Mouse (Mus musculus) hindbrain, embryonic 13.5 days (tissue): ENCODE measurements around the gene AC124502.3. TPM values are rescaled to one million over a fixed set of nuclear protein-coding genes. Genes with fewer than 3 reads are reported as not detected.

Experiments
- ATAC-seq: fragments of 200-750 bp; cut with Nextera tagmentation; 2 replicates; pipeline ENCODE4 v1.8.0; 2017; ENCODE audit warnings: moderate TSS enrichment; ENCODE audit not compliant: low FRiP score
- H3K27ac ChIP-seq: fragments of 300-500 bp; sonication (generic); 2 replicates; pipeline ENCODE4 v1.5.1; 2015; ENCODE audit warnings: inconsistent platforms, mild to moderate bottlenecking, moderate library complexity
- H3K27me3 ChIP-seq: fragments of 300-500 bp; sonication (generic); 2 replicates; pipeline ENCODE4 v1.6.1; 2015; ENCODE audit warnings: mild to moderate bottlenecking, inconsistent platforms
- H3K36me3 ChIP-seq: fragments of 300-500 bp; sonication (generic); 2 replicates; pipeline ENCODE4 v1.6.1; 2015; ENCODE audit warnings: mild to moderate bottlenecking, inconsistent platforms
- H3K4me1 ChIP-seq: fragments of 300-500 bp; sonication (generic); replicated peaks from 2 replicates; pipeline ENCODE4 v1.6.1; 2015; ENCODE audit warnings: inconsistent platforms
- H3K4me2 ChIP-seq: fragments of 300-500 bp; sonication (generic); 2 replicates; pipeline ENCODE4 v1.6.1; 2015; ENCODE audit warnings: inconsistent platforms, mild to moderate bottlenecking, moderate library complexity
- H3K4me3 ChIP-seq: fragments of 300-500 bp; sonication (generic); 2 replicates; pipeline ENCODE4 v1.5.1; 2015; ENCODE audit warnings: mild to moderate bottlenecking, inconsistent platforms
- H3K9ac ChIP-seq: fragments of 300-500 bp; sonication (generic); 2 replicates; pipeline ENCODE4 v1.6.1; 2015; ENCODE audit warnings: mild to moderate bottlenecking, inconsistent platforms
- H3K9me3 ChIP-seq: fragments of 300-500 bp; sonication (generic); 2 replicates; pipeline ENCODE4 v1.6.1; 2016; ENCODE audit warnings: inconsistent platforms
- WGBS: fragments of 180-500 bp; shearing (Covaris S2); methylation state at CpG from one replicate; pipeline ENCODE4 v1.1.7; 2015; 5-methylcytosine and 5-hydroxymethylcytosine counted together
- polyA plus RNA-seq: library from polyadenylated mRNA; unstranded; fragments of >200 nt; fragmentation: Nextera tagmentation; extraction: Ambion mirVana; gene quantifications from 2 replicates; pipeline ENCODE4 v1.2.1, GENCODE M21; 2015

The AC124502.3 gene
- polyA plus RNA-seq, 1 experiment from 2014 or later: 3.9 TPM

DNA sequence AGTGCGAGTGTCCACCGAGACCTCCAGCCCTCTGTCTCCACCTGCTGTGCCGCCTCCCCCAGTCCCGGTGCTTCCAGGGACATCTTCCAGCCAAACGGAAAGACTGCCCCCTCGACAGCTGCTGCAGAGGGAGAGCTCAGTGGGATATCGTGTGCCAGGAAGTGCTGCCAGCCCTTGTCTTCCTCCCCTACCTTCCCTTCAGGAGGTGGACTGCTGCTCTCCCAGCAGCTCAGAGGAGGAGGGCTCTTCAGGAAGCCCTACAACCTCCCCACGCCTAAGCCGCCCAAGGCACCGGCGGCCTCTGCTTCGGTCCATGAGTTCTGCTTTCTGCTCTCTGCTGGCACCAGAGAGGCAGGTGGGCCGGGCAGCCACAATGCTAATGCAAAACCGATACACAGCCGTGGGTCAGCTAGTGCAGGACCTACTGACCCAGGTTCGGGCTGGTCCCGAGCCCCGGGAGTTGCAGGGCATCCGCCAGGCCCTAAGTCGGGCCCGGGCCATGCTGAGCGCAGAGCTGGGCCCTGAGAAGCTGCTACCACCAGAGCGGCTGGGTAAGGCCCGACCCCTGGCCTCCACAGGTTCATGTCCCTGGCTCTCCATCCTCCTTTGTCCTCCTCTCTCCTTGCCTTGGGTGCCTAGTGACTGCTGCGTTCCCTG is 13.6 kb downstream of the AC124502.3 start:
- Histone ChIP-seq H3K9me3 (no peaks in the 10 kb centered on the region), H3K9ac (no peak overlapping the region), H3K36me3 (peaks cover 27% of the 10 kb centered on the region), H3K4me1 (peaks cover 23% of the 10 kb centered on the region), H3K27ac (no peak overlapping the region), H3K4me2 (no peak overlapping the region), H3K4me3 (no peak overlapping the region), H3K27me3 (peaks cover 64% of the 10 kb centered on the region)
- WGBS: 25% methylated on average over 25 of the region's 25 CpGs
- no peak for ATAC-seq

DNA sequence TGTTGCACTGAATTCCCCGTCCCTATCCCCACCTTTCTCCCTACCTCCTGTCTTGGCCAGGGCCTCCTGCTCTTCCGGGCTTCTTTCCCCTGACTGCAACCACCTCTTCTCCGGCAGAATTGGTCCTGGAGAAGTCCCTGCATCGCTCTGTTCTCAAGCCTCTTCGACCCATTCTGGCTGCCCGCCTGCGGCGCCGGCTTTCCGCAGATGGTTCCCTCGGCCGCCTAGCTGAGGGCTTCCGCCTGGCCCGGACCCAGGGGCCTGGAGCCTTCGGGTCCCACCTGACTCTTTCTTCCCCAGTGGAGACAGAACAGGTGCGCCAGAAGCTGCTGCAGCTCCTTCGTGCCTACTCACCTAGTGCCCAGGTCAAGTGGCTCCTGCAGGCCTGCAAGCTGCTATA is 14.2 kb downstream of the AC124502.3 start:
- peaks cover 64% of the 10 kb centered on the region for H3K27me3 ChIP-seq

DNA sequence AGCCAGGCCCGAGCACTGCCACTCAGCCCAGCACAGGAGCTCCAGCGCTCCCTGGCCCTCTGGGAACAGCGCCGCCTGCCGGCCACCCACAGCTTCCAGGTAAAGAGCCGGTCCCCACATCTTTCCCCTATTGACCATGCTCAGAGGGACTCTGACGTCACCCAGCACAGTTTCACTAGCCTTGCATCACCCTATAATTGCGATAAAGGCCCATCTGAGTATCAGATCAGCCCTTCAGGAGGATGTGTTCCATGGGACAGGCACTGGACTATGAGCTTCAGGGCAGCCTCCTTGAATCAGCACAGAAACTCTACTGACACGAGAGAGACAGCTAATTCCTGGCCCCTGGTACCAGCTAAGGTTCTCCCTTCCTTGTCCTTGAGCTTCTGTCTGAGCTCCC is 15.2 kb downstream of the AC124502.3 start:
- no peak overlapping the region for H3K27ac ChIP-seq
- no peak overlapping the region for H3K9ac ChIP-seq
- peaks cover 67% of the 10 kb centered on the region for H3K27me3 ChIP-seq
- ATAC-seq: no peak
- H3K9me3 ChIP-seq: no peaks in the 10 kb centered on the region
- H3K36me3 ChIP-seq: peaks cover 12% of the 10 kb centered on the region
- H3K4me3 ChIP-seq: no peak overlapping the region
- H3K4me1 ChIP-seq: peaks cover 27% of the 10 kb centered on the region
- 17% methylated on average over 9 of the region's 9 CpGs for WGBS
- H3K4me2 ChIP-seq: no peak overlapping the region

More for the DNA sequence above, 14.2 kb downstream of the AC124502.3 start:
- no peak for ATAC-seq
- H3K4me3 ChIP-seq: no peak overlapping the region
- H3K9me3 ChIP-seq: no peaks in the 10 kb centered on the region
- 53% methylated on average over 17 of the region's 17 CpGs for WGBS
- H3K9ac ChIP-seq: no peak overlapping the region
- H3K36me3 ChIP-seq: peaks cover 22% of the 10 kb centered on the region
- H3K4me2 ChIP-seq: no peak overlapping the region
- peaks cover 23% of the 10 kb centered on the region for H3K4me1 ChIP-seq
- no peak overlapping the region for H3K27ac ChIP-seq

DNA sequence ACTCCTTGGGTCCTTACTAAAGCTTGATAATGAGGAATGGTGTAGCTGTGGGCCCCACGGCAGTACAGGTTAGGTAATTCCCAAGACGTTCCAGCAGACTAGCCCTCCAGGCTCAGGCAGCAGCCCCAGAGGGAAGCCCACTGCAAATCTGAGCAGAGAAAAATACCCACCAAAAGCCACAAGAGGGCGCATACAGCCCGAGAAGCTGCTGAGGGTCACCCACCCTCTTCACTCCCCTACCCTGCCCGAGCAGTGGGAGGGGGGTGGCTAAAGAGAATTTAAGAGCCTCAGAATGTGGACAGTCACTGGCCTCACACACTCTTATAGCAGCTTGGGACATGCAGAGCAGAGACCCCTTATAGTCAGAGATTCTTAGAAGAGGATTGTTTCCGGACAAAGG is 17.6 kb downstream of the AC124502.3 start:
- no peaks in the 10 kb centered on the region for H3K36me3 ChIP-seq
- H3K9me3 ChIP-seq: no peaks in the 10 kb centered on the region
- WGBS: 11% methylated on average over 6 of the region's 6 CpGs
- H3K27ac ChIP-seq: no peak overlapping the region
- H3K27me3 ChIP-seq: peaks cover 50% of the 10 kb centered on the region
- peak; percentile 38; the same call in 1 of the 2 replicates for ATAC-seq
- no peak overlapping the region for H3K4me3 ChIP-seq
- peaks cover 28% of the 10 kb centered on the region for H3K4me1 ChIP-seq
- H3K4me2 ChIP-seq: no peak overlapping the region
- 0 out of 2 replicates have a peak overlapping the region, but pooled peaks have one; percentile 5 for H3K9ac ChIP-seq

DNA sequence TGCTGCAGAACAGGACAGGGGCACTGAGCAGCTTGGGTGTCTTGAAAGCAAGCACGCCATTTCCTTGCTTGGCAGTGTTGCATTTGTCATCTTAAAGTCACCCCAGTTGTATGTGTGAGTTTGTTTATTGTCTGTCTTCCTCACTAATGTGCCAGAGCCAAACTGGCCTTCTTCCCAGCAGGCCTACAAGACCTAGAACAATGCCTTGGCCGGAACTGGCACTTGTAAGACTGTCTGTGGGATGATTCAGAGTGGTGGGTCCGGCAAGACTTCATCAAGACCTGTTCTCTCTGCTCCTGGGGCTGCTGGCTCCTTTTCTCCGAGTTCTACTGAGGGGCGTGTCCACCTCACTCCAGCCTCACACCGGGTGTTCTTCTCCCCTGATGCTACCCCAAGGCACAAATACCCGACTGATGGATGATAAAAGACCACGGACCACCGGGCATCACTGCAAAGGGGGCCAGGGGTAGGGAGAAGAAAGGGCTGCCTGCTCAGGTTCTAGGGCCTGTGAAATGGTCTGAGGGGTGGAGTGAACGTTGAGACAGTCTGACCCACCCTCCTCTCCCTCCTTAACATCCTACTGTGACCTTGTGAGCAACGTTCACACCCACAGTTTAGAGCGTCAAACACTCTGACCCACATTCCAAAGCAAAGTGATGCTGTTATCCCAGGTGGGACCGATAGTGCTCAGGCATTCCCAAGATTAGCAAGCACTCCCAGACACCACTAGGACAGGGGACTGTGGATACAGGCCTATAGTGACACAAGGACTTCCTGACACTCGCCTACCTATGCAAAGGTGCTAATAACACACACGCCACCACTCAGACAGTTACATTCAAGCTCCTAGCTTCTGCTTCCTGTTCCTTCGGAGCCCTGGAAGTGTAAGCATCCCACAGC is 19.4 kb downstream of the AC124502.3 start:
- Histone ChIP-seq H3K27me3 (peaks cover 32% of the 10 kb centered on the region), H3K9ac (peak overlapping the region; percentile 56), H3K4me2 (no peak overlapping the region), H3K9me3 (no peaks in the 10 kb centered on the region), H3K4me1 (peaks cover 27% of the 10 kb centered on the region), H3K4me3 (no peak overlapping the region), H3K27ac (no peak overlapping the region), H3K36me3 (no peaks in the 10 kb centered on the region)
- WGBS: 24% methylated on average over 16 of the region's 16 CpGs
- no peak for ATAC-seq

DNA sequence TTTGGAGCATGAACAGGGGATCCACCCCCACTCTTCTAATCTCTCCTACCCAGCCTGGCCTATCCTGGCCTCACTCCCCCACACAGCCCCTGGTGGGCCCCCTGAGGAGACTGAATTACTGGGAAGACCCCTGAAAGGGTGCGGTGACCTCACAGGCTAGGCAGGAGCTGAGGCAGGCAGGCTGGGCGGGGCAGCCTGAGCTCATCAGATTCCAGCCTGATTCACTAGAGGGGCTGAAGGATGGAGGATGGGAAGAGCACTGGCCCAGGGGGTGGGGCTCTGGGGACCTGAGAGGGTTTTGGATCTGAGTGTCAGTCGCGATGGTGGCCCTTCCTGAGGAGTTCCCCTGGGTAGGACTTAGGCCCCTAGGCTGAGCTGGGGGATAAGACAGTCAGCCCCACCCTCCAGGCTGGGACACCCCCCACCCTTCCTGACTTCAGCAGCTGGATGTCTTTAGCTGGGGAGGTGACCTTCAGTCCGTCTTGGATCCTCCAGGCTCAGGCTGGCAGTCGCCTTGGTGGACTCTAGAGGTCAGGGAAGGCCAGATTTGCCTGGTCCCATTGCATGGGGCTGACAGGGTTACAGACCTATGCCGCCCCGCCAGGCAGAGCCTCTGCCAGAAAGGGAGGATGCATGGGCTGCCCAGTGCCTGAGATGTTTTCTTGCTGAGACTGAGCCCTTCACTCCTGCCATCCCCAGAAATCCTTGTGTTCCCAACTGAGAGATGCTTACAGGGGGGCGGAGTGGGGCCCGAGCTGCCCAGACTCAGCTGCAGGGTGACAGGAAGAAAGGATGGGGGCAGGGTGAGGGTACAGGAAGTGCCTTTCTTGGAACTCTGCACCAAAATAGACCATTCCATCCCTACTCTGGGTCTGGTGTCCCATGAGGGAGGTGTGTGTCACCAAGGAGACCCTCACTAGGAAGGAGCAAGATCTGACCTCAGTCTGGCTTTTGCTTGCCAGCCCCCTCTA is 20.4 kb downstream of the AC124502.3 start:
- Histone ChIP-seq H3K9ac (peak overlapping the region; percentile 56), H3K4me2 (no peak overlapping the region), H3K4me3 (no peak overlapping the region), H3K4me1 (peaks cover 27% of the 10 kb centered on the region), H3K27me3 (peaks cover 22% of the 10 kb centered on the region), H3K9me3 (no peaks in the 10 kb centered on the region), H3K27ac (no peak overlapping the region), H3K36me3 (no peaks in the 10 kb centered on the region)
- ATAC-seq: 0 out of 2 replicates have a peak, but pooled peaks have one; percentile 9
- WGBS: 17% methylated on average over 10 of the region's 10 CpGs

DNA sequence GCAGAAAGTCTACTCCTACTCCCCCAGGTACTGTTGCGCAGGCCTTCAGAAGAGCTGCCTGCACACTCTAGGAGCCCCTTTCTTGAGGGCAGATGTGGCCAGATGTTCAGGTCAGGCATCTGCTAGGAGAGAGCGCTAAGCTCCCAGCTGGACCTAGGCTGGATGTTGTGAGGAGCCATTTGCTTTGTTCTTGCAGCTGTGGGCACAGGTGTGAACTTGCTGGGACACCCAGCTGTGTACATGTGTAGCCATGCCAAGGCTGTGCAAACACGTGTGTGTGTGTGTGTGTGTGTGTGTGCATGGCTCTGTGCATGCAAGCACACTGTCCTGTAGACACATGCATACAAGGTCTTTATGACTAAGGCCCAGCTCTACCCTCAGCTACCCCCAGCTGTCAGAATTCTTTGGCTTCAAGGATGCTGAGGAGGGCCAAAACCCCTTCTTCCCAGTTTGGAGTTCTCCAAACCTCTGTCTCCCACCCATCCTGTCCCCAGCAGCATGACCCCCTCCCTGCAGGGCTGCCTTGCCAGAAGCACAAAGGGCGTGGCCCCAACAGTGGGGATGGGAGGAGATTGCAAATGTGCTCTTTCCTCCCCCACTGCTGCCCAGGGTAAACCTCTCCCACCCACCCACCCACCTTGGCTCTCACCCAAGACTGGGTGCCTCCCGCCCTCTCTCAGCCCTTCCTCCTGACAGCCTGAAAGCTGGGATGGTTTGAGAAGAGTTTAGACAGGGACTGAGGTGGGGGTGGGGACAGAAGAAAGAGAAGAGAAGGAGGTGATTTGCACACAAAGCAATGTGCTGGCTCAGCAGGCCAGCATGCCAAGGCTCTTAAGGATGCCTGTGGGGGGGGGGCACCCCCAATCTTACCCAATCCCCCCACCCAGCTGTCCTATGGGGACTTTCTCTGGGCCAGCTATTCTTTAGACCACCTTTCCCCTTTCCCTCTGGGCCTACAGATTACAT is 22.0 kb downstream of the AC124502.3 start:
- H3K27me3 ChIP-seq: peaks cover 16% of the 10 kb centered on the region
- no peaks in the 10 kb centered on the region for H3K9me3 ChIP-seq
- WGBS: 43% methylated on average over 5 of the region's 5 CpGs
- no peak for ATAC-seq
- no peak overlapping the region for H3K4me2 ChIP-seq
- H3K27ac ChIP-seq: peak overlapping the region; percentile 18; the same call in 1 of the 2 replicates
- H3K9ac ChIP-seq: peak overlapping the region; percentile 20; the same call in 1 of the 2 replicates
- no peak overlapping the region for H3K4me3 ChIP-seq
- peaks cover 27% of the 10 kb centered on the region for H3K4me1 ChIP-seq
- no peaks in the 10 kb centered on the region for H3K36me3 ChIP-seq

DNA sequence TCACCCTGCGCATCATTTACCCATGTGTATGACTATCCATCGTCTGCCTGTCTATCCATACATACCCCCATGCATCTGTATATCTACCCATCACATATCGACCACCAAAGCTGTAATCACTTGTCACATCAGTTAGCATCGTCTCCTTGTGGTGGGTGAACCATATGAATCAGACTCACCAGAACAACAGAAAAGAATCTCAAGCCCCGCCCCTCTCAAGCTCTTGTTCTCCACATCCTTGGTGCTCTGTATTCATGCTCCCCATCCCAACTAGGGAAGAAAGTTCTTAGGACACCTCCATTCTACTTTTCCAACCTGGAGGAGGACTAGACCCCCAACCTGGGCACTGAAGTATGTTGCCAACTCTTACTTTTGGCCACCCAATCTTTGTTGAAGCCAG is 23.4 kb downstream of the AC124502.3 start:
- Histone ChIP-seq H3K4me3 (no peak overlapping the region), H3K9ac (no peak overlapping the region), H3K36me3 (no peaks in the 10 kb centered on the region), H3K4me2 (no peak overlapping the region), H3K4me1 (peaks cover 24% of the 10 kb centered on the region), H3K27me3 (peaks cover 29% of the 10 kb centered on the region), H3K27ac (no peak overlapping the region), H3K9me3 (no peaks in the 10 kb centered on the region)
- ATAC-seq: no peak
- 91% methylated on average over 5 of the region's 5 CpGs for WGBS

DNA sequence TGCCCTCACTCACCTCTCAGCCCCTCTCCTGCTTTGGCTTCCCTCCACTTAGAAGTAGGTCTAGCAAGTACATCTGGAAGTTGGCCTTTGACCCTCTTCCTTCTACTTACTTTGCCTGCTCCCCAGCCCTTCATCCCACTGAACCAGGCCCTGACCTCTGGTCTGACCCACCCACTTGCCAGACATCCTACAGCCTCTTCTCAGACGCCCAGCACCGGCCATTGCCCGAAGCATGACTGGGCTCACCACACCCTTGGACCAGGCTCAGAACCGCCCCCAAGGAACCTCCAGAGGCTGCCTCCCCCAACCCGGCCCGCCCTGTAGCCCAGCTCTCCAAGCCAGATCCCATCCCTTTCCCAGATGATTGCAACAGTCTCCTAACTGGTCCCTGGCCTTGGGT is 23.8 kb downstream of the AC124502.3 start:
- Histone ChIP-seq H3K27ac (no peak overlapping the region), H3K4me1 (peaks cover 28% of the 10 kb centered on the region), H3K4me2 (no peak overlapping the region), H3K9ac (no peak overlapping the region), H3K4me3 (no peak overlapping the region), H3K27me3 (peaks cover 33% of the 10 kb centered on the region), H3K36me3 (no peaks in the 10 kb centered on the region), H3K9me3 (no peaks in the 10 kb centered on the region)
- no peak for ATAC-seq
- 77% methylated on average over 6 of the region's 6 CpGs for WGBS

DNA sequence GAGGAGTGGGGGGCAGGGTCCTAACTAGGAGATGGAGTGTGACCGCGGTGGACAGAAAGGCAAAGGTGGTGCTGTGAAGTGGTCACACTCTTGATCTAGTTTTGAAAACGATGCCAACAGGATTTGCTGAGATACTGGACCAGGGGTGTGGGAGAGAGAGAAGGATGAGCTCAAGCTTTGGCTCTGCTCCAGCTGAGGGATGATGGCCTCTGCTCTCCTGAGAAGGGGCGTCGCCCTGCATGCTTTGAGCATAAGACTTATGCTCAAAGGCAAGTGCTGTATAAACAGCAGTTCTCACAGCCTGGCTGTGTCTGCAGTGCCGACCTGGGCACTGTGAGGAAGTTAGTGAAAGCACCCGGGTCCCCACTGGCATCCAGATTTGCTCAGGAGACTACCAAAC is 26.4 kb downstream of the AC124502.3 start:
- H3K36me3 ChIP-seq: no peaks in the 10 kb centered on the region
- H3K9me3 ChIP-seq: no peaks in the 10 kb centered on the region
- ATAC-seq: no peak
- H3K27me3 ChIP-seq: peaks cover 54% of the 10 kb centered on the region
- WGBS: 78% methylated on average over 7 of the region's 7 CpGs
- H3K4me3 ChIP-seq: no peak overlapping the region
- H3K9ac ChIP-seq: 0 out of 2 replicates have a peak overlapping the region, but pooled peaks have one; percentile 19
- peaks cover 44% of the 10 kb centered on the region for H3K4me1 ChIP-seq
- H3K27ac ChIP-seq: no peak overlapping the region
- no peak overlapping the region for H3K4me2 ChIP-seq
